ENCODE assay signal across 8 mouse cellular contexts in genomic region chr13:49205381-49205998, GRCm38 (mm10). TPM values are rescaled to one million over a fixed set of nuclear protein-coding genes. Genes with fewer than 3 reads are reported as not detected.
DNase-seq lines count a peak whose midpoint lies in the region; ATAC-seq lines count a peak whose summit lies in the region.

No protein-coding gene starts in this region.

- H3K4me2 ChIP-seq in hindbrain, embryonic 16.5 days (ENCODE audit: low read length) = no peak overlapping the region

- H3K36me3 ChIP-seq in hindbrain, embryonic 16.5 days (ENCODE audit: control insufficient read depth, insufficient read depth, low read length) = peaks cover 3% of the 10 kb centered on the region; the same call in 1 of the 2 replicates

- peak; percentile 73 for DNase-seq in T-cell, adult 2 months (ENCODE audit: low spot score)
- DNase-seq in cerebellum, postnatal 10 days = peak; percentile 91 to 95
- peak; percentile 75 to 78 for DNase-seq in frontal cortex, postnatal 14 days (ENCODE audit: low spot score in 2 of 2)
- peak; percentile 80 to 83 for DNase-seq in left cerebral cortex, adult 18-20 months (ENCODE audit: low spot score in 2 of 2)
- peak; percentile 81 for DNase-seq in mesoderm, embryonic 11.5 days (ENCODE audit: low read depth, low spot score)
- peak; percentile 82 for DNase-seq in right cerebral cortex, postnatal 14 days
- peak; percentile 52 for DNase-seq in yolk sac, embryonic 10.5 days (ENCODE audit: low spot score)

- H3K4me1 ChIP-seq in hindbrain, embryonic 16.5 days (ENCODE audit: control insufficient read depth, insufficient read depth, low read depth, low read length) = no peaks in the 10 kb centered on the region

- ATAC-seq in hindbrain, embryonic 16.5 days = peak; percentile 51

- no peaks in the 10 kb centered on the region for H3K27me3 ChIP-seq in hindbrain, embryonic 16.5 days (replicated peaks; ENCODE audit: control insufficient read depth, insufficient read depth, low read length)

- no peak overlapping the region for H3K9ac ChIP-seq in hindbrain, embryonic 16.5 days (ENCODE audit: low read depth, low read length)

- no peak overlapping the region for H3K4me3 ChIP-seq in hindbrain, embryonic 16.5 days (ENCODE audit: low read length)

- 26% methylated on average over 13 of the region's 13 CpGs for WGBS in hindbrain, embryonic 16.5 days

- H3K9me3 ChIP-seq in hindbrain, embryonic 16.5 days (ENCODE audit: control insufficient read depth, low read length) = no peaks in the 10 kb centered on the region

- no peak overlapping the region for H3K27ac ChIP-seq in hindbrain, embryonic 16.5 days (ENCODE audit: low read depth, low read length)

RNA-seq across cellular contexts. Expression of gene Card19, which starts 10.3 kb away (rescaled TPM):
- 37.7 and 38.8 TPM in 2 replicates for polyA plus RNA-seq in hindbrain, embryonic 16.5 days (2015; fragmentation: Nextera tagmentation; extraction: Ambion mirVana)
- total RNA-seq in left cerebral cortex, adult 18-20 months (2021) = 1 to 10 TPM; 8.0 to 8.8 TPM

RNA-seq across cellular contexts. Expression of gene Ninj1, which starts 18.2 kb away (rescaled TPM):
- 35.5 and 40.2 TPM in 2 replicates for polyA plus RNA-seq in hindbrain, embryonic 16.5 days (2015; fragmentation: Nextera tagmentation; extraction: Ambion mirVana)
- 10 to 100 TPM; 19.1 to 20.7 TPM for total RNA-seq in left cerebral cortex, adult 18-20 months (2021)

RNA-seq across cellular contexts. Expression of gene Susd3, which starts 43.0 kb away (rescaled TPM):
- 0.56 and 0.85 TPM in 2 replicates for polyA plus RNA-seq in hindbrain, embryonic 16.5 days (2015; fragmentation: Nextera tagmentation; extraction: Ambion mirVana)
- 1 to 10 TPM; 2.4 to 2.6 TPM for total RNA-seq in left cerebral cortex, adult 18-20 months (2021)

RNA-seq across cellular contexts. Expression of gene Wnk2, which starts 57.7 kb away (rescaled TPM):
- 15.6 and 17.9 TPM in 2 replicates for polyA plus RNA-seq in hindbrain, embryonic 16.5 days (2015; fragmentation: Nextera tagmentation; extraction: Ambion mirVana)
- 100 to 1,000 TPM; 117 to 130 TPM for total RNA-seq in left cerebral cortex, adult 18-20 months (2021)
